Mouse (Mus musculus) E14TG2a.4 (cell line): ENCODE results near the gene Gpr34.

ENCODE experiments used
- CTCF ChIP-seq: conservative IDR thresholded peaks from 2 replicates; pipeline ENCODE4 v1.5.1; 2014; ENCODE audit warnings: low read length
- POU5F1 ChIP-seq: IDR thresholded peaks from 2 replicates; pipeline ENCODE4 v1.6.1; 2014; ENCODE audit warnings: low read length, borderline replicate concordance

DNA sequence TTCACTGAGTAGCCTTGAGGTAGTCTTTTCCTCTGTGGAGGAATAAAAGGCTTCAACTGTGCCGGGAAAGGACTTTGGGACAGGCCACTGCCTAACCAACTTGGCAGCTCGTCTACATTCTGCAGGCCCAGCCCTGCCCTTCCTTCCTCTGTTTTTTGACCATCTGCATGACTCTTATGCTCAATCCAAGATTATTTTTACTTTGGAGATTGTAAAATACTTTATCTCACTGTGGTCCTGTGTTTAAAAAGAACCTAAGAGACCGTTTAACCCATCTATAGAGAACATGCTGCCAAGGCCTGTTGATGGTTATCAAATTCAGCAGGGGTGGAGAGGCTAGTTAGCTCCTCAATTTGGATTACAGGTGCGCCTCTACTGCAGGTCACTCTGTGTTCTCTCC is 10.4 kb upstream of the Gpr34 start:
- TF ChIP-seq CTCF, result no peak
- TF ChIP-seq POU5F1, result no peak
